Mouse (Mus musculus): ENCODE results near the gene Cbx6.
A peak's percentile ranks its signal among the peaks of the same experiment; 100 is the strongest.

Gene Cbx6

GRCm38 (mm10) chr15:79802304-79802703 lies 32.2 kb downstream of the Cbx6 start:
- no peak for DNase-seq

GRCm38 (mm10) chr15:79801646-79802045 lies 32.8 kb downstream of the Cbx6 start:
- DNase-seq = no peak

GRCm38 (mm10) chr15:79800701-79801100 lies 33.8 kb downstream of the Cbx6 start:
- no peak for DNase-seq

- no peak for DNase-seq
Observed at GRCm38 (mm10) chr15:79798591-79798990, 35.9 kb downstream of the Cbx6 start.

GRCm38 (mm10) chr15:79797680-79798079 lies 36.8 kb downstream of the Cbx6 start:
- DNase-seq = no peak

GRCm38 (mm10) chr15:79797096-79797495 lies 37.4 kb downstream of the Cbx6 start:
- DNase-seq = no peak

GRCm38 (mm10) chr15:79796256-79796655 lies 38.2 kb downstream of the Cbx6 start:
- no peak for DNase-seq

GRCm38 (mm10) chr15:79794173-79794572 lies 40.3 kb downstream of the Cbx6 start:
- no peak for DNase-seq

- DNase-seq = no peak
Observed at GRCm38 (mm10) chr15:79793076-79793475, 41.4 kb downstream of the Cbx6 start.

GRCm38 (mm10) chr15:79792455-79792854 lies 42.0 kb downstream of the Cbx6 start:
- DNase-seq = no peak

GRCm38 (mm10) chr15:79791502-79791901 lies 43.0 kb downstream of the Cbx6 start:
- peak; percentile 75 for DNase-seq

- DNase-seq = no peak
Observed at GRCm38 (mm10) chr15:79790905-79791304, 43.6 kb downstream of the Cbx6 start.

GRCm38 (mm10) chr15:79790111-79790510 lies 44.4 kb downstream of the Cbx6 start:
- DNase-seq = no peak

GRCm38 (mm10) chr15:79787815-79788214 lies 46.7 kb downstream of the Cbx6 start:
- no peak for DNase-seq

GRCm38 (mm10) chr15:79785056-79785455 lies 49.4 kb downstream of the Cbx6 start:
- DNase-seq = no peak

- no peak for DNase-seq
Observed at GRCm38 (mm10) chr15:79777749-79778148, 56.7 kb downstream of the Cbx6 start, which contains the start of gene Dnal4. Dnal4 (minus strand) TSS chr15:79777849.

- DNase-seq = no peak
Observed at GRCm38 (mm10) chr15:79775662-79776061, 58.8 kb downstream of the Cbx6 start.

- peak; percentile 98 for DNase-seq
Observed at GRCm38 (mm10) chr15:79774117-79775027, 60.1 kb downstream of the Cbx6 start.

Data from kidney, postnatal 14 days (tissue).